Mouse (Mus musculus) limb, embryonic 15.5 days (tissue): ENCODE results near the gene Galnt2. TPM values are rescaled to one million over a fixed set of nuclear protein-coding genes. Genes with fewer than 3 reads are reported as not detected.

Source experiments
- ATAC-seq: fragments of 200-750 bp; cut with Nextera tagmentation; 2 replicates; pipeline ENCODE4 v1.8.0; 2017; ENCODE audit warnings: low read depth, moderate TSS enrichment; ENCODE audit not compliant: insufficient number of reproducible peaks, low FRiP score, low TSS enrichment
- H3K27ac ChIP-seq: fragments of 300-500 bp; sonication (generic); 2 replicates; pipeline ENCODE4 v1.5.1; 2015; ENCODE audit warnings: moderate library complexity, mild to moderate bottlenecking, inconsistent platforms
- H3K27me3 ChIP-seq: fragments of 300-500 bp; sonication (generic); 2 replicates; pipeline ENCODE4 v1.6.1; 2015; ENCODE audit warnings: inconsistent platforms
- H3K36me3 ChIP-seq: fragments of 300-500 bp; sonication (generic); 2 replicates; pipeline ENCODE4 v1.6.1; 2015; ENCODE audit warnings: inconsistent platforms
- H3K4me1 ChIP-seq: fragments of 300-500 bp; sonication (generic); 2 replicates; pipeline ENCODE4 v1.6.1; 2015; ENCODE audit warnings: inconsistent platforms
- H3K4me2 ChIP-seq: fragments of 300-500 bp; sonication (generic); 2 replicates; pipeline ENCODE4 v1.6.1; 2015; ENCODE audit warnings: mild to moderate bottlenecking, inconsistent platforms
- H3K4me3 ChIP-seq: fragments of 300-500 bp; sonication (generic); 2 replicates; pipeline ENCODE4 v1.5.1; 2015; ENCODE audit warnings: mild to moderate bottlenecking, inconsistent platforms
- H3K9ac ChIP-seq: fragments of 300-500 bp; sonication (generic); 2 replicates; pipeline ENCODE4 v1.6.1; 2015; ENCODE audit warnings: inconsistent platforms
- H3K9me3 ChIP-seq: fragments of 300-500 bp; sonication (generic); 2 replicates; pipeline ENCODE4 v1.6.1; 2016; ENCODE audit warnings: inconsistent platforms
- WGBS: fragments of 180-500 bp; shearing (Covaris S2); methylation state at CpG from one replicate; pipeline ENCODE4 v1.1.7; 2015; 5-methylcytosine and 5-hydroxymethylcytosine counted together
- polyA plus RNA-seq: library from polyadenylated mRNA; unstranded; fragments of >200 nt; fragmentation: Nextera tagmentation; extraction: Ambion mirVana; gene quantifications from 2 replicates; pipeline ENCODE4 v1.2.1, GENCODE M21; 2015

The Galnt2 gene
- polyA plus RNA-seq, 1 experiment from 2014 or later, result 53.1 TPM

DNA sequence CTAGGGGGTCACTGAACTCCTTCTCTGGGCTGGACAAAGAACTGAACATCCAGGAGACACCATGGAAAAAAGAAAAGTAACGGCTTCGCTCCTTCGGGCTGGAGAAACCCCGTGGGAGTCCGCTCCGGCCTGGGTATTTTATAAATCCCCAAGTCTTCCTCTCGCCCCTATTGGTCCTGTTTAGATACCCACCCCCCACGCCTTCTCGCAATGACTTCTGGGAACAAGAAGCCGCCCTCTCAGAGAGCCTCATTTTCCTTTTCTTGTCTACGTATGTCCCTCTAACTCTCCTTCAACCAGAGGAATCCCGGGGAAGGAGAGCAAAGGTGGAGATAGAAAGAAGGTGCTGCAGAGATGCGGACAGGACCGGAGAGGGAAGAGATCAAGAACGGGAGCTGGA, 132.1 kb downstream of the Galnt2 start:
- H3K4me3 ChIP-seq, result no peak overlapping the region
- no peaks in the 10 kb centered on the region for H3K27me3 ChIP-seq
- H3K4me1 ChIP-seq, result no peaks in the 10 kb centered on the region
- no peak overlapping the region for H3K27ac ChIP-seq
- no peaks in the 10 kb centered on the region; the same call in 1 of the 2 replicates for H3K36me3 ChIP-seq
- 91% methylated on average over 15 of the region's 15 CpGs for WGBS
- H3K9ac ChIP-seq, result no peak overlapping the region
- no peaks in the 10 kb centered on the region for H3K9me3 ChIP-seq
- ATAC-seq, result no peak
- no peak overlapping the region for H3K4me2 ChIP-seq

DNA sequence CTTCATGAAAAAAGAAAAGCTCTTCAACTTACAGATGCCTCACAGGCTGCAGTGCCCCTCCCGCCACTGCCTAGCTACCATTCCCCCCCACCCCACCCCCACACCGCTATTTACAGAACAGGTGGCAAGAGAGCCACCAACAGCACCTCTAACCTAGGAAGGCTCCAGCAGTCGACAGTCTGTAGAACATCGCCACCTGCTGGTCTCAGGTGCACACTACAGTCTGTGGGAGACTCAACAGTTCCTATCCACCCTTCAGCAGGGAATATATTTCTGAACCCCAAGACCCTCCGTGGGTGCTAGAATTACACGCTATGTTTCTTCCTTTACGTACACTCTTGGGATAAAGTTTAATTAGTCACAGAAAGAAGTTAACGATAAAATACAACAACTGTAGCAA, 137.0 kb downstream of the Galnt2 start:
- no peaks in the 10 kb centered on the region for H3K9me3 ChIP-seq
- WGBS, result 12% methylated on average over 8 of the region's 8 CpGs
- no peak overlapping the region for H3K4me3 ChIP-seq
- H3K9ac ChIP-seq, result no peak overlapping the region
- no peak overlapping the region for H3K27ac ChIP-seq
- ATAC-seq, result no peak
- H3K27me3 ChIP-seq, result no peaks in the 10 kb centered on the region
- H3K4me1 ChIP-seq, result no peaks in the 10 kb centered on the region
- no peaks in the 10 kb centered on the region; the same call in 1 of the 2 replicates for H3K36me3 ChIP-seq
- H3K4me2 ChIP-seq, result no peak overlapping the region

DNA sequence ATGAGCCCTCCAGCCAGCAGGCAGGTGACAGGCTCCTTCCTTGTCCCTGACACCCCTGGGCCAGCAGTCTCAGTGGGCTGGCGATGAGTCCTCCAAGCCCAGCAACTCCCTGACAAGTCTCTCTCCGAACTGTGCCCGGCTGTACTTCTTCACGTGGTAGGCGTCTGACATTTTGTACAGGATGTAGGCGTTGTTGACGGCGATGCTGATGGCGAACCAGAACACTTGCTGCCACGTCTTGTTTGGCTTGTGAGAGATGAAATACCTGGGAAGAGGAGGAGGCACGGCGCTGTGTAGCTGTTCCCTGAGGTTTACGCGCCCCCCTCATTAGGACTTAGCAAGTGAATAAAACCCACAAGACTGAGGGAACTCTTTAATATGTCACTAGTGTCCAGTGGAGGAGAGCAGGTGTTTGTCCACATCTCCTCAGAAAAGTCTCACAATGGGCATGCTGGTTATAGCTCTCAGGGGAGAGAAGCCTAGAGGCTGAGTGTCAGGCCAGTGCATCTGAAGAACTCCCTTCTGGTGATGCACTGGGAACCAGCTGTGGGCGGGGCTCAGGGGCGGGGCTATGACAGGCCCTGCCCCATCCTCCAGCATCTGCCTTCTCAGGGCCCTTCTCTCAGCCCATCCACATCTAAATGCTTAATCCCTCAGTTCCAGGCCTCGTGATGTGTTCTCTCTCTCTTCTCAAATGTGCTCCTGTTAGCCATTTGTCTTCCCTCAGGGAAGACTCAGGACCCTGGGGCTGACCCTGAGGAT, 139.4 kb downstream of the Galnt2 start:
- H3K9me3 ChIP-seq, result no peaks in the 10 kb centered on the region
- no peaks in the 10 kb centered on the region for H3K4me1 ChIP-seq
- 75% methylated on average over 17 of the region's 17 CpGs for WGBS
- H3K27ac ChIP-seq, result no peak overlapping the region
- H3K4me3 ChIP-seq, result no peak overlapping the region
- no peak for ATAC-seq
- no peak overlapping the region for H3K9ac ChIP-seq
- H3K36me3 ChIP-seq, result no peaks in the 10 kb centered on the region; the same call in 1 of the 2 replicates
- no peaks in the 10 kb centered on the region for H3K27me3 ChIP-seq
- H3K4me2 ChIP-seq, result no peak overlapping the region

DNA sequence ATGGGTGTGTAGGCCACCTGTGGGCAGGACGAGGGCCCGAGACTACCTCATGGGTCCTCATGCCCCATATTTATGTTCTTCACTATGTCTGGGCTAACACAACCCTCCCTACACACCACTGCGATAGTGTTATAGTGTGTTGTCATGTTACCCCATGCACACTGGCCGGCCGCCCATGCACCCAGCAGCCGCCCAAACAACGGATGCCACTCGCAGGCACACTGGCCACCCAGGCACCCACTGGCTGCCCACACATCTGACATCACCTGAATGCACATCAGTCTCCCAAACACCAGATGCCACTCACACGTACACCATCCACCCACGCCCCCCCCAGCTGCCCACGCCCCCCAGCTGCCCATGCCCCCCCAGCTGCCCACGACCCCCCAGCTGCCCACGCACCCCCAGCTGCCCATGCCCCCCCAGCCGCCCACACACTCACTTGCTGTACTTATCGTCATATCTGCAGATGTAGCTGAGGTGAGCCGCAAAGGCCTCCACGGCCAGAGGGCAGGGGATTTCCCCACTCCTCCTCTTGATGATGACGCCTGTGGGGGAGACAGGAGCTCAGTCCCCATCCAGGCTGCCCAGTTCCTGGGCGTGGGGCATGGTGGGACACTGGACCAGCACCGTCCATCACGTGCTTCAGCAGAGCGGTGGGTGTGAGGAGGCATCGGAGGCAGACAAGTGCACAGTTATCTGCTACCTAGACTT, 140.4 kb downstream of the Galnt2 start:
- Histone ChIP-seq H3K9ac (no peak overlapping the region), H3K4me3 (no peak overlapping the region), H3K9me3 (no peaks in the 10 kb centered on the region), H3K27ac (no peak overlapping the region), H3K36me3 (no peaks in the 10 kb centered on the region; the same call in 1 of the 2 replicates), H3K4me1 (no peaks in the 10 kb centered on the region), H3K4me2 (no peak overlapping the region), H3K27me3 (no peaks in the 10 kb centered on the region)
- ATAC-seq, result no peak
- WGBS, result 84% methylated on average over 21 of the region's 23 CpGs

DNA sequence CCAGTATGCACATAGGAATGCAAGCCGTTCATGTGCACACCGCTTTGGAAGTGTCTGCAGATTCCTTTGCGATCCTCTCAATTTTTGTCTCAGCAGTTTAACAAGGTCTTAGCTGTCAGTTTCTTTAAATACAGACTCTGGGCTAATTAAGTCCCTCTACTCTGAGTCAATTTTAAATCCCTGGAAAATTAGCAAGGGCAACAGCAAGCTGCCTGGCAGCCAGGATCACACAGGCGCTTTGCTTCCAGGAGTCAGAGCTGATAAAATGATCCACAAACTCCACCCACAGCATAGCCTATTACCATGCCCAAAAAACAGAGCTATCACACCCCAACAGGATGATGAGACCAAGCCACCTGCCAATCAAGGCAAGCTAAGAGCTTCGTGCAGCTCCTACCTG, 142.6 kb downstream of the Galnt2 start:
- Histone ChIP-seq H3K27me3 (no peaks in the 10 kb centered on the region), H3K4me1 (no peaks in the 10 kb centered on the region), H3K9ac (no peak overlapping the region), H3K27ac (no peak overlapping the region), H3K4me2 (no peak overlapping the region), H3K4me3 (no peak overlapping the region), H3K36me3 (no peaks in the 10 kb centered on the region), H3K9me3 (no peaks in the 10 kb centered on the region)
- no peak for ATAC-seq
- 81% methylated on average over 5 of the region's 5 CpGs for WGBS

DNA sequence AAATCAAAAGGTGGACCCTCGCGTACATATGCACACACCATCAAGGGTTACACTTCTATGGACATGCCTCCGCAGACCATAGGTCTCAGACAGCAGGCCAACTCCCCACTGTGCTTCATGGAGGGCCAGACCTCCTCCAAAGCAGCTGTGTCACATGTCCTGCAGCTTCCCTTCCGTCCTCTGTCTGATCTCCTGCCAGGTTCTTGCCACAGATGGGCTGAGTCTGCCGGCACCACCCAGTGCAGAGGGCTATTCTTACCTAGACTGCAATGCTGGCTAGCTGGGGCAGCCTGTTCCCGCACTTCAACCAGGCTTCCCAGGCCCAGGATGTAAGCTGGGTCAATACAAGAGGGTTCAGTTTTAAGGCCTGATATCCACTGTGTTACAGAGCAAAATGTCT, 144.0 kb downstream of the Galnt2 start:
- no peak overlapping the region for H3K9ac ChIP-seq
- ATAC-seq, result no peak

DNA sequence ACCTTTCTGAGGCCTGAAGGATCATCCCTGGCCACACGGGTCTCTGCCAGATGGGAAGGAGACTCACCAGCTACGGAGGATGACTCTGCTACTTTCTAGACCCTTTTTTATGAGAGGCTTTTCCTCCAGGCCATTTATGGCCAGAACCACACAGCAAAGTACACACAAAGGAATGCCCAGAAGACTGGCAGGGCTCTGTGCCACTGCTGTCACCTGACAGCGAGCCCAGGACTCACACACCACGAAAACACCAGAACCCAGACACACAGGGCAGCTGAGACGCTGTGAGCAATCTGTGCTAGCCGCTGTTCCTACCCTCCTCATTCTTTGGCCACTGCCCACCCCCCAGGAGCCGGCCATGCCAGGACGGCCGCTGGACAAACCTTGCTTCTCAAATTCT, 144.5 kb downstream of the Galnt2 start:
- ATAC-seq, result no peak
- Histone ChIP-seq H3K9me3 (no peaks in the 10 kb centered on the region), H3K4me2 (no peak overlapping the region), H3K4me1 (no peaks in the 10 kb centered on the region), H3K27me3 (no peaks in the 10 kb centered on the region), H3K36me3 (no peaks in the 10 kb centered on the region), H3K4me3 (no peak overlapping the region), H3K27ac (no peak overlapping the region), H3K9ac (no peak overlapping the region)
- 79% methylated on average over 9 of the region's 9 CpGs for WGBS

More for the DNA sequence above, 144.0 kb downstream of the Galnt2 start:
- Histone ChIP-seq H3K4me2 (no peak overlapping the region), H3K4me3 (no peak overlapping the region), H3K4me1 (no peaks in the 10 kb centered on the region), H3K27ac (no peak overlapping the region), H3K27me3 (no peaks in the 10 kb centered on the region), H3K36me3 (no peaks in the 10 kb centered on the region), H3K9me3 (no peaks in the 10 kb centered on the region)
- 71% methylated on average over 6 of the region's 6 CpGs for WGBS

DNA sequence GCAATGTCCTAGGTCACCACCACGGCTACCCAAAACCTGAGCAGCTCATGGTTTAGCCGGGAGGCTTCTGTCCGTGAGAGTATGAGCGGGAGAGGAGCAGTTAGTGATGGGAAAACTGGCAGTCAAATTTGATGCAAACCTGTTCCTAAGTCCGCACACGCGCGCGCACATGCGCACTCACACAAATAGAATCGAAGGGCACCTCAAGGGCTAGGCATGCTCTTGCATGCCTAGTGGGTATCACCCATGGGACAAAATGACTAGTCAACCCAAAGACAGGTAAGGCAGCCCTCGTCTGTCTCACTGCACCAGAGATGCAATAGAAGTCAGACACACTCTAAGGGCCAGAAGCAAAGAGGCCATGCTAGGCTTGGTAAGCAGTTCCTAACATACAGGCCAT, 145.2 kb downstream of the Galnt2 start:
- Histone ChIP-seq H3K9ac (no peak overlapping the region), H3K36me3 (no peaks in the 10 kb centered on the region), H3K27ac (no peak overlapping the region), H3K4me2 (no peak overlapping the region), H3K4me1 (no peaks in the 10 kb centered on the region), H3K9me3 (no peaks in the 10 kb centered on the region), H3K27me3 (no peaks in the 10 kb centered on the region), H3K4me3 (no peak overlapping the region)
- ATAC-seq, result no peak
- WGBS, result 89% methylated on average over 12 of the region's 12 CpGs

DNA sequence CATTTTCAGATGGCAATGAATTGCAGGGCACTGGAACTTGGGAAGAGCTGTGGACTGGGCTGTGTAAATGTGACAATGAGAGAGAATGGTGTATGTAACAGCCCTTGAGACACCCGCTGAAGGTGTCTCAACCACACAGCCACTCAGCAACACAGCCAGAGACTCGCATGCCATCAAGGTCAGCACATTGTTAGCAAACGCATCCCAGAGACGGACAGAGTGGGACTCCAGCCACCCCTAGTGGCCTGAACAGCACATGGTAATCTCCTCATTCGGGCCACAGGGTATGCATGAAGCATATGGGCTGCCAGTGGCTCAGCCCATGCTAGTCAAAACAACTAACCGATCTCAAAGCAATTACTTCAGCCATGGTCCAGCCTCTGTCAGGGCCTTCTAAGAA, 148.1 kb downstream of the Galnt2 start:
- Histone ChIP-seq H3K4me3 (no peak overlapping the region), H3K4me1 (no peaks in the 10 kb centered on the region), H3K9me3 (no peaks in the 10 kb centered on the region), H3K4me2 (no peak overlapping the region), H3K27me3 (no peaks in the 10 kb centered on the region), H3K36me3 (0 out of 2 replicates have a peak, but pooled peaks cover 2% of the 10 kb centered on the region), H3K27ac (no peak overlapping the region), H3K9ac (no peak overlapping the region)
- 67% methylated on average over 6 of the region's 6 CpGs for WGBS
- ATAC-seq, result no peak

DNA sequence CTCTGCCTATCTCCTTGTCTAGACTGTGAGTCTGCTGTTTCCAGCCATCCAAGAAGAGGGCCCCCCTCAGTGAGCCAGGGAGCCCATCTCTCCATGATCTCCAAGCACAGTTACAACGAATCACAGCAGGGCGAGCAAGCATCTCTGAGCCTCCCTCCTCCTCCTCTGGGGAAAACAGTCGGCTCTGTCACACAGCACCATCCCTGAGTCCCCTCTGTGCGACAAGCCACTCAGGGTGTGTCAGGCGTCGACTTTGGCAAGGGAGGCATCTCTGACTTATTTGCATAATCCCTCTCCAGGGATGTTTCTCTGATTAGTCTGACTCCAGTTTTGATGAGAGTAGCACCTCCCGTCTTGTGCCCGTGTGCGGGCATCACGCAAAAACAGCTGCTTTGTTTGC, 151.0 kb downstream of the Galnt2 start:
- ATAC-seq, result no peak
- Histone ChIP-seq H3K27ac (no peak overlapping the region), H3K4me3 (no peak overlapping the region), H3K27me3 (no peaks in the 10 kb centered on the region), H3K36me3 (0 out of 2 replicates have a peak, but pooled peaks cover 2% of the 10 kb centered on the region), H3K4me2 (no peak overlapping the region), H3K9ac (no peak overlapping the region), H3K9me3 (no peaks in the 10 kb centered on the region), H3K4me1 (no peaks in the 10 kb centered on the region)
- WGBS, result 70% methylated on average over 10 of the region's 10 CpGs

DNA sequence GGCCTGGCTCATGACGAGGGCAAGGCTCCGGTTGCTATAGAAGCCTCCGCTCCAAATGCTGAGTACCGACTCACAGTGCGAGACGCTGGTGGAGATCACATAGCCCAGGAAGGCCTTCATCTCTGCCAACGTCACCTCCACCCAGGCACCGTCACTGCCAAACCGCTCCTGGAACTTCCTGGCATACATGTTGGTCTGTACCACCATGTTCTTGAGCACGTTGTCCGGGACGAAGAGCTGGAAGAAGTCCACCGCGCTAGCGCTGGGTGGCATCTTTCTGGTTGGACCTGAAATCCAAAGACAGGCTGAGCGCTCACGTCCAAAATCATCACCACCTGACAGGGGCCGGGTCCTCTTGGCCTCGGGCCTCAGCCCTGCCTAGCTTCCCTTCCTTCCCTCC, 153.1 kb downstream of the Galnt2 start:
- Histone ChIP-seq H3K27me3 (no peaks in the 10 kb centered on the region), H3K27ac (no peak overlapping the region), H3K4me1 (no peaks in the 10 kb centered on the region), H3K9me3 (no peaks in the 10 kb centered on the region), H3K4me3 (no peak overlapping the region), H3K4me2 (no peak overlapping the region), H3K9ac (no peak overlapping the region), H3K36me3 (0 out of 2 replicates have a peak, but pooled peaks cover 2% of the 10 kb centered on the region)
- WGBS, result 87% methylated on average over 19 of the region's 19 CpGs
- ATAC-seq, result no peak

DNA sequence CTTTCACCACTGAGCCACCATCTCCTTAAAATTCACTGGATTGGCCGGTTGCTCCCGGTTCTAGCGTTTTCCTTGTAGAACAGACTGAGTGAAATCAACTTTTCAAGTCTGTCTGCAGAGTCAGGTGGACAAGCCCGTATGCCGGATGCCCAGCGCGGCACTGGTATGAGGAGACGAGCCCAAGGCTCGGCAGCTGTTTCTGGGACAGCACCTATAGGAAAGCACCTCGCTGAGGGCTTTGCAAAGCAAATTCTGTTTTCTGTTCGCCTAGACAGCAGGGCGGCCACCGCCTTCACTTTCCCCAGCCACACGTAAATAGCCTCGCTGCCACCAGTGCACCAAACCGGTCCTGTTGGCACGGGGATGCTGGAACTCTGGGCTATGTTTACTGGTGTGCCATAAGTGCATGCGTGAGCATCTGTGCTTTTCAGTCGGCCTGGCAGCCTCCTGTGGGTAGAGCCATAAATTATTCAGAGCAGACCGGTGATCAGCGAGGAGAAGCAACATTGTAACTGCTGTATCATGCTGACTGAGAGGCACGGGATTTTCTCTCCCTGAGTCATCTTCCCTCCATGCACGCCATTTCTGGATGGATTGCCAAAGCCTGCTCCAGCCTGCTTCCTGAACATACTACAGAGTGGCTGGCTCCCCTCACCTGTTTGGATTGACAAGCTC, 155.2 kb downstream of the Galnt2 start:
- Histone ChIP-seq H3K4me3 (no peak overlapping the region), H3K4me1 (no peaks in the 10 kb centered on the region), H3K36me3 (0 out of 2 replicates have a peak, but pooled peaks cover 2% of the 10 kb centered on the region), H3K27ac (no peak overlapping the region), H3K27me3 (no peaks in the 10 kb centered on the region), H3K9ac (no peak overlapping the region), H3K4me2 (no peak overlapping the region), H3K9me3 (no peaks in the 10 kb centered on the region)
- WGBS, result 78% methylated on average over 23 of the region's 23 CpGs
- no peak for ATAC-seq
